Mouse (Mus musculus) lung, embryonic 16.5 days (tissue): Measurements from ENCODE around the gene Dync1i1. TPM values are rescaled to one million over a fixed set of nuclear protein-coding genes. Genes with fewer than 3 reads are reported as not detected.

Experiments used
- ATAC-seq: fragments of 200-750 bp; cut with Nextera tagmentation; 2 replicates; pipeline ENCODE4 v1.8.0; 2017; ENCODE audit warnings: low read depth, mild to moderate bottlenecking, moderate library complexity
- H3K27ac ChIP-seq: fragments of 300-500 bp; sonication (generic); 2 replicates; pipeline ENCODE4 v1.5.1; 2014; ENCODE audit warnings: mild to moderate bottlenecking, control low read depth, low read length
- H3K27me3 ChIP-seq: fragments of 300-500 bp; sonication (generic); 2 replicates; pipeline ENCODE4 v1.6.1; 2014; ENCODE audit warnings: low read depth, low read length, mixed read lengths; ENCODE audit not compliant: control insufficient read depth, insufficient read depth
- H3K36me3 ChIP-seq: fragments of 300-500 bp; sonication (generic); 2 replicates; pipeline ENCODE4 v1.6.1; 2014; ENCODE audit warnings: low read length; ENCODE audit not compliant: control insufficient read depth, insufficient read depth
- H3K4me1 ChIP-seq: fragments of 300-500 bp; sonication (generic); replicated peaks from 2 replicates; pipeline ENCODE4 v1.6.1; 2014; ENCODE audit warnings: low read length, mixed read lengths; ENCODE audit not compliant: control insufficient read depth, insufficient read depth
- H3K4me2 ChIP-seq: fragments of 300-500 bp; sonication (generic); 2 replicates; pipeline ENCODE4 v1.6.1; 2014; ENCODE audit warnings: low read depth, low read length, control low read depth
- H3K4me3 ChIP-seq: fragments of 300-500 bp; sonication (generic); 2 replicates; pipeline ENCODE4 v1.5.1; 2014; ENCODE audit warnings: mild to moderate bottlenecking, low read length, control low read depth
- H3K9ac ChIP-seq: fragments of 300-500 bp; sonication (generic); 2 replicates; pipeline ENCODE4 v1.6.1; 2014; ENCODE audit warnings: low read length, control low read depth
- H3K9me3 ChIP-seq: fragments of 300-500 bp; sonication (generic); 2 replicates; pipeline ENCODE4 v1.6.1; 2016; ENCODE audit warnings: low read length; ENCODE audit not compliant: control insufficient read depth
- WGBS: fragments of 180-500 bp; shearing (Covaris S2); extraction: QIAGEN DNeasy Blood & Tissue Kit; methylation state at CpG from one replicate; pipeline ENCODE4 v1.1.7; 2014; 5-methylcytosine and 5-hydroxymethylcytosine counted together
- polyA plus RNA-seq: library from polyadenylated mRNA; unstranded; fragments of >200 nt; fragmentation: Nextera tagmentation; extraction: Ambion mirVana; gene quantifications from 2 replicates; pipeline ENCODE4 v1.2.1, GENCODE M21; 2015

Dync1i1 gene
- polyA plus RNA-seq, 1 experiment from 2014 or later, result 0.80 TPM

GRCm38 (mm10) chr6:5915028-5915427 is 189.6 kb downstream of the Dync1i1 start:
- 55% methylated on average over 2 of the region's 2 CpGs for WGBS
- ATAC-seq, result no peak

GRCm38 (mm10) chr6:5920670-5921069 is 195.2 kb downstream of the Dync1i1 start:
- Histone ChIP-seq H3K4me1 (no peaks in the 10 kb centered on the region), H3K9me3 (no peaks in the 10 kb centered on the region), H3K27me3 (no peaks in the 10 kb centered on the region), H3K4me2 (no peak overlapping the region), H3K36me3 (no peaks in the 10 kb centered on the region), H3K27ac (no peak overlapping the region), H3K4me3 (no peak overlapping the region), H3K9ac (no peak overlapping the region)
- peak; percentile 56; the same call in 1 of the 2 replicates for ATAC-seq
- WGBS, result 51% methylated on average over 4 of the region's 4 CpGs

More at GRCm38 (mm10) chr6:5915028-5915427, 189.6 kb downstream of the Dync1i1 start:
- no peaks in the 10 kb centered on the region for H3K27me3 ChIP-seq
- H3K9ac ChIP-seq, result no peak overlapping the region
- no peaks in the 10 kb centered on the region for H3K36me3 ChIP-seq
- no peaks in the 10 kb centered on the region for H3K9me3 ChIP-seq
- H3K4me2 ChIP-seq, result no peak overlapping the region
- H3K4me1 ChIP-seq, result no peaks in the 10 kb centered on the region
- no peak overlapping the region for H3K4me3 ChIP-seq
- H3K27ac ChIP-seq, result no peak overlapping the region

DNA sequence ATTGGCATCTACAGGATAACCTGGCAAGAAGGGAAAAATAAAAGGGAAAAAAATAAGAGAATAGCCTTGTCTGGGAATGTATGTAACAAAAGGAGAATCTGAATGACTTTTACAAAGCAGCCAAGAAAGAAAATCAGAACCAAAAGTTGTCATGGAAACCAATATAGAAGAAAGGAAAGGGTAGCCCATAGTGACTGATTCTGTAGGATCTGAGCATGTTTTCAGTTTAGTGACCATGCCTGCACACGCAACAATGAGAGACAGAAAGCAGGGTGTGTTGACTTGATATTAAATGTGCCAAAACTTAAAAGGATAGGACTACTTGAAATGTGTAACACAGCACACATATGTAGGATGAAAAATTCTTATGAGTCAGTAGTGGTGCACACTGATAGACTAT is 197.2 kb downstream of the Dync1i1 start:
- H3K27ac ChIP-seq, result no peak overlapping the region
- no peaks in the 10 kb centered on the region for H3K27me3 ChIP-seq
- no peak overlapping the region for H3K4me2 ChIP-seq
- WGBS, result 76% methylated on average over 1 of the region's 1 CpGs
- no peak overlapping the region for H3K9ac ChIP-seq
- H3K36me3 ChIP-seq, result no peaks in the 10 kb centered on the region
- no peak overlapping the region for H3K4me3 ChIP-seq
- no peaks in the 10 kb centered on the region for H3K4me1 ChIP-seq
- ATAC-seq, result no peak
- H3K9me3 ChIP-seq, result no peaks in the 10 kb centered on the region

- Histone ChIP-seq H3K9me3 (no peaks in the 10 kb centered on the region), H3K27me3 (no peaks in the 10 kb centered on the region), H3K4me2 (no peak overlapping the region), H3K9ac (no peak overlapping the region), H3K4me1 (no peaks in the 10 kb centered on the region), H3K27ac (no peak overlapping the region), H3K4me3 (no peak overlapping the region), H3K36me3 (no peaks in the 10 kb centered on the region)
- no peak for ATAC-seq
- 85% methylated on average over 7 of the region's 7 CpGs for WGBS
These were observed 197.7 kb downstream of the Dync1i1 start for GRCm38 (mm10) chr6:5923148-5923547.

GRCm38 (mm10) chr6:5930140-5930539 is 204.7 kb downstream of the Dync1i1 start:
- Histone ChIP-seq H3K9ac (no peak overlapping the region), H3K4me2 (no peak overlapping the region), H3K27me3 (no peaks in the 10 kb centered on the region), H3K9me3 (no peaks in the 10 kb centered on the region), H3K4me1 (no peaks in the 10 kb centered on the region), H3K27ac (no peak overlapping the region), H3K36me3 (no peaks in the 10 kb centered on the region), H3K4me3 (no peak overlapping the region)
- WGBS, result 86% methylated on average over 8 of the region's 8 CpGs
- ATAC-seq, result no peak

DNA sequence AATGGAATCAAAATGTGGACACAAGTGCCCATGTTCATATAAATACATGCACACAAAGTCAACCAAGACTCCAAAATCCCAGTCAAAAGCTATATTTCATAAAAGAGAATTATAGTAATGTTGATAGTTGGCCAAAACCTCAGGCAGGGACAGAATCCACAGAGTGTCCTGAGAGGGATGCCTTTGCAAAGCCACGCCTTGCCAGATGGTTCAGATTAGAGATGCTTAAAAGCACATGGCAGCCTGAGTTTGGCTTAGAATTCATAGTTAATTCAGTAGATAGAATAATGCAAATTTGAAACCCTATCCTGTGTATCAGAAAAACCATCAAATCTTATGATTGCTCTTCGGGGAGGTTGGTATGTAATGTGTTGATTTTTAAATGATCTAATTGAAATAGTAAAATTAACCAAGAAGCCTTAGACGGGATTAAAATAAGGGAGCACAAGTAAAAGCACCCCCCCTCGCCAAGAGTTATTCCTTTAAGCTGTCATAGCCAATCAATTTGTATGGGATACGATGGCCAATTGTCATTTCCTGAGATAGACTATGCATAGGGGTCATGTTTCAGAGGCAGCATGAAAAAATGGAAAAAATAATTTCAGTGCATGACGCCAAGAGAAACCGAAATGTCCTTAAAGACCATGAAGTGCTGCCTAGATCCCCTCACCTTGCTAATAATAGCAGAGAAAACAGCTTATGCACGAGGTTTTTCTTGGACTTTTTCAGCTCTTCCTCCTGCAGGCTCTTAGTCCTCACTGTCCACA is 210.3 kb downstream of the Dync1i1 start:
- 88% methylated on average over 8 of the region's 8 CpGs for WGBS
- H3K4me3 ChIP-seq, result no peak overlapping the region
- H3K36me3 ChIP-seq, result no peaks in the 10 kb centered on the region
- H3K9ac ChIP-seq, result no peak overlapping the region
- no peaks in the 10 kb centered on the region for H3K9me3 ChIP-seq
- no peaks in the 10 kb centered on the region for H3K4me1 ChIP-seq
- no peak for ATAC-seq
- H3K27me3 ChIP-seq, result no peaks in the 10 kb centered on the region; the same call in 1 of the 2 replicates
- no peak overlapping the region for H3K4me2 ChIP-seq
- no peak overlapping the region for H3K27ac ChIP-seq

DNA sequence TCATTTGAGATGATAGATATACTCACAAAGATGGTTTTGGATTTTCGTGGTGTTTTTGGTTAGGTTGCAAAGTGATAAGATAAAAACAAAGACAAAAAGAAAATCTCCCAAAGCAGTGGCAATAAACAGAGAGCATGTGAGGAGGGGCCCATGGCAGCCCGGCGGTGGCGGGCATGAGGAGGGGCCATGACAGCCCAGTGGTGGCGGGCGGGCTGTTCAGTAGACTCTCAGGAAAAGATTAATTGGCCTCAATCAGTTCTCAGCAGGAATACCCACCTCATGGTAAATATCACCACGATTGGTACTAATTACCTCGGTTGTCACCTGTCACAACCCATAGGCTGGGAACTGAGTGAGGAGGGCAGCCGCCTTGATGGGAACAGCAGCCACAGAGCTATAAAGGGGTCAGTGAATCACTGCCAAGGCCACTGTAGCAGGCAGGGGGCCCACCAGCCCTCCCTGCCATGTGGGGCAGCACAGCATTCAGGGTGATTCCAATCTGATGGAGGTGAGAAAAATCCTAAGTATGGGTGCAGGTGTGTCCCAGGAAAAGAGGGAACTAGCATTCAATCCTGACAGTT is 224.5 kb downstream of the Dync1i1 start:
- no peak overlapping the region for H3K4me2 ChIP-seq
- H3K36me3 ChIP-seq, result no peaks in the 10 kb centered on the region
- no peaks in the 10 kb centered on the region for H3K4me1 ChIP-seq
- WGBS, result 53% methylated on average over 9 of the region's 9 CpGs
- no peak for ATAC-seq
- no peak overlapping the region for H3K9ac ChIP-seq
- no peak overlapping the region for H3K27ac ChIP-seq
- no peaks in the 10 kb centered on the region for H3K27me3 ChIP-seq
- H3K4me3 ChIP-seq, result no peak overlapping the region
- no peaks in the 10 kb centered on the region for H3K9me3 ChIP-seq

DNA sequence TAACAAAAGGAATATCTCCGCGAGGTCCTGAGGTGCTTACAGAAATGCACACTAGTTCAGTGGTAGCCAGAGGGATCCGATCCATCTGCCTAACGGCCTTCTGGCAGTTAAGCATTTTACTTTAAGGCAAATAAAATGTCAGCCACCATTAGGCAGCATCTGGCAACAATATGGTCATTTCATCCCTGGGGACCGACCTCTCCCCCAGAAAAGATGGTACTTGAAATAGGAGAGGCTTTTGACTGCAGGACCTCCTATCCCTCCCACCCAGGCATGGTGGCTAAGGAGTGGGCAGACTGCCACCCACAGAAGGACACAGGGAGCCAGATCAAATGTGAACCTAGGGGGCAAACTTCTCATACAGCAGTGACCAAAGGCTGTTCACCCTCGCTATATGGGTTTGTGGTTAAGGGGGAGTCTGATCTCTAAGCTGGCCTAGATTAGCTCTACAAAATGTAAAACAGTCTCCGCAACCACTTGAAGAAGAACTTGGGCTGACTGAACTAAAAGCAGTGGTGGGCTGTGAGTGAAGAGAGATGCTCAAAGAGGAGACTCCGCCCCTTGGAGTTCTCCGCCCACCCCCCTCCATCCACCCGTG is 231.0 kb downstream of the Dync1i1 start:
- no peak for ATAC-seq
- H3K4me3 ChIP-seq, result no peak overlapping the region

DNA sequence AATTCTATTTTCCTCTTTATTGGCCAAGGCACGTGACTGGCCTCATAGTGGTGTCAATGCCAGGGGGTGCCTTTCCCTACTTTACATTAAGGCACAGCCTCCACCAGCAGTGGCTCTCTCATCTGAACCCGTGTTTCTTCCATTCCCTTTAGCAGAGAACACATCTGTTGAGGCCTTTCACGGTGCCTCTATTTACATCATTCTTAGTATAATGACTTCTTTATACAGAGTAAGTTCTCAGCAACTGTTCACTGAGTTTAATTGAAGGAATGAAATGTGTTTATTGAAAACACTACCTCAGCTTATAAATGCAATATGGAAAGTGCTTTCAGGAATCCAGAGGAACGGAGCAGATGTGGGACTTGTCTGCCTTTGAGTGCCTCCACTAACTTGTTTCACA is 235.3 kb downstream of the Dync1i1 start:
- Histone ChIP-seq H3K9ac (no peak overlapping the region), H3K4me2 (no peak overlapping the region), H3K4me1 (no peaks in the 10 kb centered on the region), H3K27me3 (no peaks in the 10 kb centered on the region), H3K36me3 (no peaks in the 10 kb centered on the region), H3K27ac (no peak overlapping the region), H3K9me3 (no peaks in the 10 kb centered on the region), H3K4me3 (no peak overlapping the region)
- ATAC-seq, result no peak
- 69% methylated on average over 4 of the region's 4 CpGs for WGBS

More for the DNA sequence above, 231.0 kb downstream of the Dync1i1 start:
- no peak overlapping the region for H3K4me2 ChIP-seq
- no peak overlapping the region for H3K27ac ChIP-seq
- H3K4me1 ChIP-seq, result no peaks in the 10 kb centered on the region
- no peak overlapping the region for H3K9ac ChIP-seq
- no peaks in the 10 kb centered on the region for H3K36me3 ChIP-seq
- H3K9me3 ChIP-seq, result no peaks in the 10 kb centered on the region
- H3K27me3 ChIP-seq, result no peaks in the 10 kb centered on the region
- WGBS, result 71% methylated on average over 10 of the region's 10 CpGs
